Comparison of ENCODE assay signal across 41 mouse cellular contexts in genomic region chr17:8406285-8406684, GRCm38 (mm10). TPM values are rescaled to one million over a fixed set of nuclear protein-coding genes. Genes with fewer than 3 reads are reported as not detected.
A peak's percentile ranks its signal among the peaks of the same experiment; 100 is the strongest.
DNase-seq lines count a peak whose midpoint lies in the region; ATAC-seq and TF ChIP-seq lines count a peak whose summit lies in the region.
"Had no signal": no experiment of that assay in that cellular context is flagged by ENCODE, and none has a peak within 500 bp of the region (broad histone marks: within the 10 kb centered on the region; RNA-seq: fewer than 3 reads in every experiment).

No protein-coding gene starts in this region.

- H3K4me2 ChIP-seq in midbrain, embryonic 11.5 days: no peak overlapping the region
- H3K4me2 ChIP-seq in midbrain, embryonic 13.5 days (replicated peaks): no peak overlapping the region
- H3K4me2 ChIP-seq in limb, embryonic 13.5 days (replicated peaks): no peak overlapping the region
- H3K4me2 ChIP-seq: embryonic facial prominence, embryonic 12.5 days; forebrain, embryonic 15.5 days; heart, embryonic 11.5 days; hindbrain, embryonic 15.5 days; liver, embryonic 11.5 days; lung, embryonic 15.5 days; midbrain, embryonic 12.5 days had no signal

- no peak overlapping the region for H3K4me3 ChIP-seq in midbrain, embryonic 11.5 days (ENCODE audit: low read depth, low read length)
- no peak overlapping the region for H3K4me3 ChIP-seq in midbrain, embryonic 13.5 days (replicated peaks)
- no peak overlapping the region for H3K4me3 ChIP-seq in limb, embryonic 13.5 days
- no peak overlapping the region for H3K4me3 ChIP-seq in cerebellum, adult 2 months (replicated peaks; ENCODE audit: insufficient read depth, low read depth, low read length)
- H3K4me3 ChIP-seq: embryonic facial prominence, embryonic 12.5 days; forebrain, embryonic 10.5 days; forebrain, embryonic 15.5 days; gastrocnemius, adult 2 months; hindbrain, embryonic 15.5 days; left cerebral cortex, adult 2 months; lung, embryonic 15.5 days; midbrain, embryonic 12.5 days had no signal

- WGBS in midbrain, embryonic 11.5 days: 40% methylated on average over 6 of the region's 6 CpGs
- 25% methylated on average over 6 of the region's 6 CpGs for WGBS in midbrain, embryonic 13.5 days
- WGBS in limb, embryonic 13.5 days: 13% methylated on average over 6 of the region's 6 CpGs
- WGBS in cerebellum, adult 2 months: 36% methylated on average over 6 of the region's 6 CpGs

- H3K4me1 ChIP-seq in midbrain, embryonic 11.5 days (ENCODE audit: control insufficient read depth, insufficient read depth, low read length): peaks cover 9% of the 10 kb centered on the region
- peaks cover 13% of the 10 kb centered on the region for H3K4me1 ChIP-seq in midbrain, embryonic 13.5 days (replicated peaks)
- peaks cover 18% of the 10 kb centered on the region for H3K4me1 ChIP-seq in limb, embryonic 13.5 days
- no peaks in the 10 kb centered on the region for H3K4me1 ChIP-seq in cerebellum, adult 2 months (ENCODE audit: control insufficient read depth, insufficient read depth, low read length)
- H3K4me1 ChIP-seq: forebrain, embryonic 15.5 days had no signal

- ATAC-seq in midbrain, embryonic 11.5 days (ENCODE audit: low FRiP score): no peak
- ATAC-seq in midbrain, embryonic 13.5 days: no peak
- ATAC-seq in limb, embryonic 13.5 days (ENCODE audit: low FRiP score, low read depth): 0 out of 2 replicates have a peak, but pooled peaks have one; percentile 26
- ATAC-seq: activated CD4-positive, CD25-positive, alpha-beta regulatory T cell, adult 4 months; forebrain, embryonic 15.5 days had no signal

- no peaks in the 10 kb centered on the region for H3K36me3 ChIP-seq in midbrain, embryonic 11.5 days (ENCODE audit: control insufficient read depth, insufficient read depth, low read length)
- no peaks in the 10 kb centered on the region for H3K36me3 ChIP-seq in midbrain, embryonic 13.5 days
- no peaks in the 10 kb centered on the region for H3K36me3 ChIP-seq in limb, embryonic 13.5 days
- H3K36me3 ChIP-seq: embryonic facial prominence, embryonic 12.5 days; forebrain, embryonic 10.5 days; forebrain, embryonic 15.5 days; hindbrain, embryonic 15.5 days; lung, embryonic 15.5 days; midbrain, embryonic 12.5 days had no signal

- no peak overlapping the region for H3K9ac ChIP-seq in midbrain, embryonic 11.5 days (ENCODE audit: low read length)
- no peak overlapping the region for H3K9ac ChIP-seq in midbrain, embryonic 13.5 days (replicated peaks)
- no peak overlapping the region for H3K9ac ChIP-seq in limb, embryonic 13.5 days
- H3K9ac ChIP-seq: embryonic facial prominence, embryonic 12.5 days; forebrain, embryonic 15.5 days; hindbrain, embryonic 15.5 days; lung, embryonic 15.5 days; midbrain, embryonic 12.5 days had no signal

- H3K27me3 ChIP-seq in midbrain, embryonic 11.5 days (ENCODE audit: control insufficient read depth, insufficient read depth, low read length): no peaks in the 10 kb centered on the region
- H3K27me3 ChIP-seq in midbrain, embryonic 13.5 days: 0 out of 2 replicates have a peak, but pooled peaks cover 6% of the 10 kb centered on the region
- no peaks in the 10 kb centered on the region for H3K27me3 ChIP-seq in limb, embryonic 13.5 days
- H3K27me3 ChIP-seq in cerebellum, adult 2 months (ENCODE audit: control insufficient read depth, insufficient read depth, low read length): no peaks in the 10 kb centered on the region; the same call in 1 of the 2 replicates
- H3K27me3 ChIP-seq: CH12.LX; forebrain, embryonic 15.5 days; hindbrain, embryonic 15.5 days; lung, embryonic 15.5 days had no signal

- DNase-seq in embryo, embryonic 10 days (ENCODE audit: low spot score): peak; percentile 10
- DNase-seq in embryo, embryonic 9.5 days (ENCODE audit: extremely low spot score): no peak
- peak; percentile 83 for DNase-seq in midbrain, embryonic 11.5 days (ENCODE audit: low spot score, missing footprints)
- DNase-seq in cerebellum, adult 2 months: no peak
- DNase-seq in adrenal gland, adult 8-10 months: no peak
- no peak for DNase-seq in layer of hippocampus, adult 11-12 months (ENCODE audit: low spot score)
- DNase-seq: adrenal gland, adult 2 months; cerebellum, adult 9-10 months; cerebellum, postnatal 36 days; gastrocnemius, adult 2 months; gastrocnemius, postnatal 36 days; heart, adult 18-20 months; heart, postnatal 36 days; kidney, adult 8-10 months; kidney, postnatal 10 days; right cerebral cortex, adult 18-20 months; spleen, adult 18-20 months; thymus, adult 18-20 months; thymus, postnatal 36 days had no signal

- no peaks in the 10 kb centered on the region for H3K9me3 ChIP-seq in midbrain, embryonic 11.5 days (ENCODE audit: control insufficient read depth, low read length)
- no peaks in the 10 kb centered on the region for H3K9me3 ChIP-seq in midbrain, embryonic 13.5 days
- no peaks in the 10 kb centered on the region for H3K9me3 ChIP-seq in limb, embryonic 13.5 days
- H3K9me3 ChIP-seq: embryonic facial prominence, embryonic 12.5 days; forebrain, embryonic 10.5 days; forebrain, embryonic 15.5 days; hindbrain, embryonic 15.5 days; lung, embryonic 15.5 days; midbrain, embryonic 12.5 days had no signal

- TF ChIP-seq CTCF in cerebellum, adult 2 months (IDR thresholded peaks at IDR 0.05; ENCODE audit: borderline replicate concordance, insufficient read depth, low read depth, low read length): no peak

- H3K27ac ChIP-seq in midbrain, embryonic 11.5 days (ENCODE audit: low read depth, low read length): no peak overlapping the region
- H3K27ac ChIP-seq in midbrain, embryonic 13.5 days: no peak overlapping the region
- no peak overlapping the region for H3K27ac ChIP-seq in limb, embryonic 13.5 days
- no peak overlapping the region for H3K27ac ChIP-seq in cerebellum, adult 2 months (ENCODE audit: insufficient read depth, low read length)
- H3K27ac ChIP-seq: embryonic facial prominence, embryonic 12.5 days; forebrain, embryonic 10.5 days; forebrain, embryonic 15.5 days; gastrocnemius, adult 2 months; hindbrain, embryonic 15.5 days; left cerebral cortex, adult 2 months; lung, embryonic 15.5 days; midbrain, embryonic 12.5 days; stomach, postnatal 0 days had no signal

- TF ChIP-seq POLR2A in cerebellum, adult 2 months (IDR thresholded peaks at IDR 0.05; ENCODE audit: borderline replicate concordance, insufficient read depth, low read length): no peak

RNA-seq across cellular contexts. Expression of gene T, which starts 27.9 kb away (rescaled TPM):
- polyA plus RNA-seq in midbrain, embryonic 11.5 days (2014; fragmentation: Nextera tagmentation; extraction: Ambion mirVana): 0.93 and 1.3 TPM in 2 replicates
- polyA plus RNA-seq in midbrain, embryonic 13.5 days (2015; fragmentation: Nextera tagmentation; extraction: Ambion mirVana): 0.43 and 0.72 TPM in 2 replicates
- polyA plus RNA-seq in limb, embryonic 13.5 days (2015; fragmentation: Nextera tagmentation; extraction: Ambion mirVana): 0.61 and 0.97 TPM in 2 replicates
- 0.15 TPM in 1 of 2 replicates, not detected in the other for polyA plus RNA-seq in cerebellum, adult 2 months (2012; rRNA removed)
- total RNA-seq in adrenal gland, adult 8-10 months (2022): not detected
- total RNA-seq: adrenal gland, adult 2 months; adrenal gland, postnatal 4 days; gastrocnemius, adult 2 months; gastrocnemius, postnatal 36 days; heart, adult 18-20 months; heart, postnatal 36 days; layer of hippocampus, adult 18-20 months; layer of hippocampus, postnatal 14 days; left cerebral cortex, adult 2 months; left cerebral cortex, postnatal 36 days; megakaryocyte progenitor cell, adult 5-6 weeks; monocyte, adult 5-6 weeks had no signal
- polyA plus RNA-seq: activated CD4-positive, CD25-positive, alpha-beta regulatory T cell, adult 4 months; C2C12; liver, embryonic 11.5 days; liver, embryonic 16.5 days; stomach, postnatal 0 days had no signal

RNA-seq across cellular contexts. Expression of gene T2, which starts 50.5 kb away (rescaled TPM):
- polyA plus RNA-seq in midbrain, embryonic 11.5 days (2014; fragmentation: Nextera tagmentation; extraction: Ambion mirVana): 0.18 and 0.30 TPM in 2 replicates
- polyA plus RNA-seq in midbrain, embryonic 13.5 days (2015; fragmentation: Nextera tagmentation; extraction: Ambion mirVana): 0.46 and 0.66 TPM in 2 replicates
- 1.1 and 1.3 TPM in 2 replicates for polyA plus RNA-seq in limb, embryonic 13.5 days (2015; fragmentation: Nextera tagmentation; extraction: Ambion mirVana)
- 0.80 and 1.0 TPM in 2 replicates for polyA plus RNA-seq in cerebellum, adult 2 months (2012; rRNA removed)
- total RNA-seq in adrenal gland, adult 8-10 months (2022): not detected
- total RNA-seq: adrenal gland, adult 2 months; CH12.LX; gastrocnemius, adult 2 months; gastrocnemius, postnatal 36 days; megakaryocyte progenitor cell, adult 5-6 weeks; monocyte, adult 5-6 weeks had no signal
- polyA plus RNA-seq: adrenal gland, adult 2 months; liver, embryonic 16.5 days had no signal

Comparison
In these comparisons a context has a peak if more than half of its experiments do, and no peak if none do; other contexts are left out.
1. DNase-seq: peak in embryo, embryonic 10 days (single experiment) and midbrain, embryonic 11.5 days (single experiment); none in embryo, embryonic 9.5 days (single experiment), cerebellum, adult 2 months (0 of 2), adrenal gland, adult 8-10 months (single experiment) and layer of hippocampus, adult 11-12 months (single experiment).